Mouse (Mus musculus) T-helper 2 cell (primary cell): Measurements from ENCODE around the gene Atp6v0a4.

ENCODE experiments used
- in situ Hi-C: fragments of 300-600 bp; cut with MboI, MseI; formaldehyde crosslinking; loops from one replicate; pipeline ENCODE4 v1.15.1; 2025; ENCODE audit warnings: high pct_unique_total_duplicates

Atp6v0a4 gene

DNA sequence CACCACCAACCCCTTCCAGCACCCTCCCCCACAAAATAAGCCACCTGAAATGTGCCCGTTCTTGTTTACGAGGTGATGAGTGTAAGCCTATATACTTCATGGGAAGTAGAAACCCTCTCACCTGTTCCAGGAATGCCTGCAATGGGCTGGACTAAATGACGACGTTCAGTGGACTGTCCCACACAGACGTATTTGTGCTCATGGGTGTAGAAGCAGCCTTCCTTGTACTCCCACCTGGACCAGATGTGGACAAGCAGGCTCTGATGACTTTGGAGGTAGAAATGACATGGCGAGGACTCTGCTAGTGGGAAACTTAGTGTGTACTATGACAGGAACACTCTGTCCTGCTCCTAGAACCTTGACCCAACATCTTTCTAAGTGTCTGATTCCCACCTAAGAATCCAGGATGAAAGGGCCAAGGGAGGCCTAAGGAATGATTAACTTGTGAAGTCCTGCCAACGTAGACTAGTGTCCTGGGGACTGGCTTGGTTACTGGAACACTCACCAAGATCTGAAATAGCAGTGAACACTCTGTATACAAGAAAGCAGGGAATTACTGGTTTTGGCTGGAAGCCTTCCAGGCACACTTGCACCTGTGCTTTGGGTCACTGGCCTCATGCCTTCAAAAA lies at the start of gene Atp6v0a4:
Atp6v0a4 (minus strand) TSS at position 380 of the 629 bp plus-strand sequence.
- in situ Hi-C loops: no loop called here

DNA sequence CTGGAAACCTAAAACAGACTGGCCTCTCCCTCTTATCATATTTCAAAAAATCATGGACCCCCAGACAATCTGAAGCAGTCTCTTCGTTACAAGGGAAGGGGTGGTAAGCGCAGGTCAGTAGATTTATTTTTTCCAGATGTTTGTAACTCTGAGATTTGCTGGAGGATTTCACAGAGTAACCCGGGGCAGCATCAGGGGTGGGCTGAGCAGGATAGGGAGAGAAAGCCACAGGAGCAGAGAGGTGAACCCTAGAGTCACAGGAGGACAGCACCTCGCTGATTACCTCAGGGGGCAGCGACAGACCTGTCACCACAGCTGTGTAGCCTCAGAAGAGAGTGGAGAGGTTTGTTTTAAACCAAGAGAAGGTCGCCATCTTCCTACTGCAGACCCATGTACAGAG lies 41.0 kb upstream of the Atp6v0a4 start:
- in situ Hi-C loops: no loop called here

DNA sequence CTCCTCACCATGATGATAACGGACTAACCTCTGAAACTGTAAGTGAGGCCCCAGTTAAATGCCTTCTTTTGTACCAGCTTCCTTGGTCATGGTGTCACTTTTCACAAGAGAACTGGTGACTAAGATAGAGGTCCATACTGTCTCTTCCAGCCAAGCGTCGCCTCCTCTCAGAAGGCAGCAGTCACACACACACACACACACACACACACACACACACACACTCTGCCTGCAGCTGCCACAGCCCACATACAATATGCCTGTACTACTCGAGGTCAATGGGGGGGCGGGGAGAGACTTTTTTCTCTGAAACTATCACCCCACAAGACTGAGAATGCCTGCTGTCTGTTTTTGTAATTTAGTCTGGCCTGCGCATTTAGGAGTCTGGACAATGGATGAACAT lies 40.3 kb upstream of the Atp6v0a4 start:
- in situ Hi-C loops: no loop called here

DNA sequence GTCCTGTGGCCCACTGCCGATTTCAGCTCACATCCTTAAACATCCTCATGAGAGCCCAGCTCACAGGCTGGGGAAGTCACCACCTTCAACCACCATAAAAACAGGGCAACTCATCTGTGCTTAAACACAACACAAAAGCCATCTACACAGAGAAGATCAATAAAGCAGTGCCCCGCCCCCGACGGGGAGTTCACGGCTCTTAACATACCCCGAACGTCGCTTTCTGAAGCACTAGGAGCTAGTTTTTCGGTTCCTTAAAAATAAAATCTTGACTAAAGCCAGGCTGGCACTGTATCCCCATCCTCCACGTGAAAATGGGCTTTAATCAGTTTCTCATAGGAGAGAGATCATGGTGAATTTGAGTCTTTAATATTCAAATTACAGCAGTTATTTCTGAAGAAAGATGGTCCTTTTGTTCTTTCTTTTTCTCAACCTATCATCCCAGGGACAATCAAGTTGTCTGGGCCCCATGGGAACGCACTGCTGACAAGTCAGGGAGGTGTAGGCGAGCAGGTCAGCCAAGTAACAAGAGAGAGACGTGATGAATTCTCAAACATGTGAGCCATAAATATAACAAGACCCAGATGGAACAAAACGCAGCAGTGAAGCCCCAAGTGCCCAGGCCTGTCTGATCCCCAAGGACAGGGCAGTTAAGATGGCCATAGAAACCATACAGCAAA lies 38.6 kb upstream of the Atp6v0a4 start:
- in situ Hi-C loops: no loop called here

DNA sequence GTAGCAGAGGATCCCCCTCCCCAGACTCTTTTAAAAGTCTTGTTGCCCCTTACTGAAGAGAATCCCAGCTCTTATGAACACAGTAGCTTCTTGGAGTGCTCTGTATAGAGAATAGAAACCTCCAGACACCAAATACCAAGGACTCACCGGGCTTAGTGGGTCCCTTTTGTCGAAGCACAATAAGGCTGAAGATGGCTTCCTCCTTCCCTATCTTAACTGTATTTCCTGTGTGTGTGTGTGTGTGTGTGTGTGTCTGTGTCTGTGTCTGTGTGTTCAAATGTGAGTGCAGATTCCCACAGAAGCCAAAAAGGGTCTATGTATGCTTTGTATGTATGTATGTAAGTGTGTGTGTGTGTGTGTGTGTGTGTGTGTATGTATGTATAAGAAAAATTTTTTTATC lies 36.2 kb upstream of the Atp6v0a4 start:
- in situ Hi-C loops: no loop called here

DNA sequence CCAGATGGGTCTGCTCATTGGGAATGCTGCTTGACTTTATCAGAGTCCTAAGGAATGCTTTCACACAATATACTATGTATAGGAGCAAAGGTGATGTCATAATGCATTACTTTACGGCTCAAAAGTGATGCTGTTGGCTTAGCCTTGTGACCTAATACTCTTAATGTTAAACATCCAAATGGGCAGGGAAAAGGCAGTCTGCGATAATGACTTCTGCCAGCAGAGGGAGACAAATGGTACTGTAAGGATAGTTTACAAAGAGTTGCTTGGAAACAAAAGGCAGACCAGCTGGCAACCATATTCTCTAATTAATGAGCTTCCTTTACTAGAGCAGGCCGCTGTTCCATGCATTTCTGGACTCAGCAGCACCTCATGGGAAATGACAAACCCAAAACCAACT lies 35.7 kb upstream of the Atp6v0a4 start:
- in situ Hi-C loops: no loop called here

DNA sequence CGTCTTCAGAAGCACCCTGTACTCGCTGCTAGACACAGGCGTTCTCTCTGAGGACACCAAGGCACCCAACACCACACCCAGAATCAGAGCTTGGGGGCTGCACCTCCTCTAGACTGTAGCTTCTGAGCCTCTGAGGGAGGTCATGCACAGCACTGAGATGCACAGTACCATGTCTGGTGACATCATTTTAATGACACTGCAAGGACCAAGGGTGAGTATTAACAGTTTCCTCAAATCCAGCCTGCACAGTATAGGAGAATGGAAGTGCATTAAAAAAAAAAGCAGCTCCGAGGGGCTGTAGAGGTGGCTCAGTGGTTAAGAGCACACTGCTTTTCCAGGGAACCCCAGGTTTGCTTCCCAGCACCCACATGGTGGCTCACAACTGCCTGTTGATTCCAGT lies 35.2 kb upstream of the Atp6v0a4 start:
- in situ Hi-C loops: no loop called here

DNA sequence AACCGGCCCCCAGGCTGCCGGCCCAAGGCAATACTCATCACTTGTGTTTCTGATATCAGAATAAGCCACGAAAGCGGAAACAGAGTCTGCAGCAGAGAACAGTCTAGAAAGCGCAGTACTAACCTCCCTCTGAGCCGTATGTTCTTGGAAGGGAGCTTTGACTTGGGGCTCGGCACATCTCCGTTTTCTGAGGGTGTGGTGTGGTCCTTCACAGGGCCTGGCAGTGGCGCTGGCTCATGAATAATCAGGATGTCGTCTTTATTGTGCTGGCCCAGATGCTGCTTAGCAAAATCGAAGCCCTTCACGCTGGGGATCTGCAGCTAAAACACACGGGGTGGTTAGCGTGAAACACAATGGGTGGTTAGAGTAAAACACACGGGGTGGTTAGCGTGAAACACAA lies 33.5 kb upstream of the Atp6v0a4 start:
- in situ Hi-C loops: no loop called here

- in situ Hi-C loops: no loop called here
Measured at GRCm38 (mm10) chr6:38156204-38156603, 31.8 kb upstream of the Atp6v0a4 start.

- in situ Hi-C loops: no loop called here
Measured at GRCm38 (mm10) chr6:38152305-38152704, 27.9 kb upstream of the Atp6v0a4 start.

- in situ Hi-C loops: no loop called here
Measured at GRCm38 (mm10) chr6:38149483-38149882, 25.1 kb upstream of the Atp6v0a4 start.

- in situ Hi-C loops: no loop called here
Measured at GRCm38 (mm10) chr6:38148626-38149025, 24.2 kb upstream of the Atp6v0a4 start.

DNA sequence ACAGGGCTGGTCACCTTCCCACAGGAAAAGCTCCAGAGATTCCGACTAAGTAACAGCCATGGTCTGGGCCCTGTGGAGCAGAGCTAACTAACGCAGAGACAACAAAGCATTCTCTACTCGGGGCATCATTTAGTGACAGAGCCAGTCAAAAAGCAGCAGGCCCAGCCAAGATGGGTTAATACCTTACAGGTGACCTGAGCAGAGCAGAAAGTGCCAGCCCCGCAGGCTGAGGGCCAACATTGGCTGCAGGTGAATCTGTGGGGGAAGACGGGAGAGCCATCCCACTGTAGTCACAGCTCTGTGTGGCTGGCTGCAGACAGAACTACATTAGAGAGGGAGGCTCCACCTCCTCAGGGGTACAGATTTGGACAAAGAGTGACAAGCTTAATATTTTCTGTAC lies 22.9 kb upstream of the Atp6v0a4 start:
- in situ Hi-C loops: no loop called here

DNA sequence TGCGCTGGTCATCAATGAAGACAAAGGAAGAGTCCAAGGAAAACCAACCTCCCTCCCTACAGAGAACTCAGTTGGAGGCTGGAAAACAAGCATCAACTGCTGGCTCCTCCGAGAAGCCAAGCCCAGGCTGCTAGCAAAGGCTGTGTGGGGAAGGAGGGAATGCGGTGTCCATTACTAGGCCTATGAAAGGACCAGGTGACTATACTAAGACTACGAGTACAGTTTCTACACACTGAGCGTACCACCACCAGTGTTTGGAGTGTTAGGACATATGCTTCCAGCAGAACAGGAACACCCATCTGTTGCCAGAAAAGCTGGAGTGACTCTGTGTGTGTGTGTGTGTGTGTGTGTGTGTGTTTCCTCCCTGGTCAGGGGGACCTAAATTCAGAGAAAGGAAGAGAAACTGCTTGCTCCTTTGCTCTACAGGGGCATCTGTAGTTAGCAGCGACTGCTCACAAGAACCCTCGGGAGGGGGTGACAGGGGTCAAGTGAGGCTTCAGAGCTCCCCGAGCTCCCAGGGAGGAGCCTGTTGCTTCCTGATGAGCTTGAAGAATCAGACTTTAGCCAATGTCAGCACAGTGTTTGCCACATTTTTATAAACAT lies 21.2 kb upstream of the Atp6v0a4 start:
- in situ Hi-C loops: no loop called here

DNA sequence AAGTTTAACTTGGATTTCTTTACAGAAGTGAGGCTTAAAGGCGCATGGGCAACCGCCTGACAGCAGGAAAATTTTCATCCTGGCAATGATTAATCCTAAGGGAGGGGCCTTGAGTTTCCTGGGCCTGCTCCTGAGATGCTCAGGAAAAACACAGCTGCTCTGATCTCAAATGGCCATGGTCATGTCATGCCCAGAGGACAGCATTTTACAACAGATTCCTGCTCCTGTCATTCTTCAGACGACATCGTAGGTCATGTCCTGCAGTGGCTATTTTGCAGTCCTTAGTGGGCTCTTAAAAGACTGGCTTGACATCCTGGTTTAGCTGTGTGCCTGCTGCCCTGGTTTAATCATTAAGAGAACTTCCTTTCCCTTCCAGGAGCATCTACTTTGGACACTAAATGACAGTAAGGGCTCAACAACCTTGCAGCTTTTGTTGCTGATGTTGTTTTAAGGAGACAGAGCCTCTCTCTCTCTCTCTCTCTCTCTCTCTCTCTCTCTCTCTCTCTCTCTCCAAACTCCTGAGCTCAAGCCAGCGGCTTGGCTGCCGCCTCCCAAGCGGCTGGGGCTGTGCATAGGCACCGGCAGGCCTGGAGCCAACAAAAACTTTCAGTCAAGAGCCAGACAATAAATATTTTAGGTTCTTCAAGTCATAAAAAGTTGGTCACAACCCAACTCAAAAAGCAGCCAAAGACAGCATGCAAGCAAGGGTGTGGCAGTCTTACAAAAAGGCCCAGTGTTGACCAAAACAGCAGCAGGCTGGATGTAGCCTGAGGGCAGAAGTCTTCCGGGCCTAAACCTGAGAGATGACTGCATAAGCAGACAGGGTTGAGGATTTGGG lies 20.0 kb upstream of the Atp6v0a4 start:
- in situ Hi-C loops: no loop called here

DNA sequence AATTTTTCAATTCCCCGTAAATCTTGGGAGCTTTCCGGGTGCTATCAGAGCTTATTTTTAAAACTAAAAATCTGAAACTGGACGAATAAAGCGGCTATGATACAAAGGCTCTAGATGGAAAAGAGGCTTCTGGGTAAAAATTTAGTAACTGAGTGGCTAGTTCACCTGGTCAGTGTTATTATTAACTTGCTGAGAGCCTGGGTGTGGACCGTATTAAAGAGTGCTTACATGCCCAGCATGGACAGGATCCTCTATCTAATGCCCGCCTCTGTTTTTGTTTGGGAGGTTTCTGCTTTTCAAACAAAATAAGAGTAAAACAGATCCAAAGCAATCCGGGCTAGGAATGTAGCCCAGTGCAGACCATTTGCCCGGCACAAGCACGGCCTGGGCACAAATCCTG lies 16.0 kb upstream of the Atp6v0a4 start:
- in situ Hi-C loops: no loop called here

DNA sequence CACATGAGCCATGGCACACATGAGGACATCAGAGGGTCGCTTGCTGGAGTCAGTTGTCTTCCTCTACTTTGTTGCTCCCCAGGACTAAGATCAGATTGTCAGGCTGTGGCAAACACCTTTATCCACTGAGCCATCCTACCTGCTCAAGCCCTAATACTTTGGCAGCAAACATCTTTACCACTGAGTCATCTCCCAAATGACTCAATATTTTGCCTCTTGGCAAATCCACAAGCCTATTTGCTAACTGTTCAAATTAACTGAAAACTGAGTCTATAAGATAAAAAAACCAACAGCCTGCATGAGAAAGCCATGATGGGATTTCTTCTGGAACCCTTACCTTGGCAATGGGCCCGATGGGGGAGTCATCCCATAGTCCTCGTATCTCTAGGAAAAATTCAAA lies 14.7 kb upstream of the Atp6v0a4 start:
- in situ Hi-C loops: no loop called here

- in situ Hi-C loops: no loop called here
Measured at GRCm38 (mm10) chr6:38134806-38135559, 10.6 kb upstream of the Atp6v0a4 start.

GRCm38 (mm10) chr6:38131801-38132231 lies 7.4 kb upstream of the Atp6v0a4 start:
- in situ Hi-C loops: no loop called here

GRCm38 (mm10) chr6:38129883-38130282 lies 5.5 kb upstream of the Atp6v0a4 start:
- in situ Hi-C loops: no loop called here

GRCm38 (mm10) chr6:38128115-38128514 lies 3.7 kb upstream of the Atp6v0a4 start:
- in situ Hi-C loops: no loop called here

- in situ Hi-C loops: no loop called here
Measured at GRCm38 (mm10) chr6:38125462-38125861, 1.1 kb upstream of the Atp6v0a4 start.
